Mouse (Mus musculus) NIH3T3 (cell line): ENCODE measurements around the gene Rap1gds1.

Experiments used
- DNase-seq: peaks from one replicate; pipeline ENCODE4 v3.0.0-alpha.2; 2012; ENCODE audit warnings: low read depth

Rap1gds1 gene

DNA sequence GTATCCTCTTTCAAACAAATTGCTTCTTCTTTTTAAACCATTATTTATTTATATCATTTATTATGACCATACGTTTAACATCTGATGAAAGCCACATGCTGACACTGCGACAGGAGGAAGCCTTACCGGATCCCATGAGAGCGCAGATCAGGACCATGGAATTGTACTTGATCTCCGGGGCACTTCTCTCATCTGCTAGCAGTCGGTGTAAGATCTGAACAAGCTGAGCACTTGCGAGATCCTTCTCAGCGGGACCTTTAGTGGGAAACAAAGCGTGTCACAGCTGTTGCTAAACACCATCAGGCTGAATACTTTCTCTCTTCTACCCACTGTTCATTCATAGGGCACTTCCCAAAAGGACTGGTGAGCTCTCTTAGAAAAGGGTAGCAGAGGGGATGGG lies 133.4 kb downstream of the Rap1gds1 start:
- DNase-seq: no peak

- DNase-seq: no peak
These were observed 137.8 kb downstream of the Rap1gds1 start for GRCm38 (mm10) chr3:138937241-138937640.

GRCm38 (mm10) chr3:138936780-138937179 lies 138.2 kb downstream of the Rap1gds1 start:
- DNase-seq: no peak

DNA sequence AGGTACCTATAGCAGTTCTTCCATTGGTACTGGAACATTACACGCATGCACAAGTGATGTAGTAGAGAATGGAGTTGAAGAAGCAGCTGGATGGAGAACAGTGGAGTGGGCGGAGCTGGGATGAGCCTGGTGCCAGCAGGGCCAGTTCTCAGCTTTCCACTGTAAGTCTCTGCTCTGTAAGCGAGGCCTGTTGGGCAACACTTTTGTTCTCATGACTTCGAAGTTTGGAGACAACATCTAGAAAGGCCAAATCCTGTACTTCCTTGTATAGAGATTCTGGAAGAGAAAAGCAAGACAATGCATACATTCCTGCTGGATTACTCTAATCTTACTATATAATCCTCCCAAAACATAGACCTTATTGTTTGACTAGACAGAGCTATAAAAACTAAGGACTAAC lies 147.6 kb downstream of the Rap1gds1 start:
- DNase-seq: no peak

- no peak for DNase-seq
These were observed 148.8 kb downstream of the Rap1gds1 start for GRCm38 (mm10) chr3:138926161-138926560.

GRCm38 (mm10) chr3:138918241-138918640 lies 156.8 kb downstream of the Rap1gds1 start:
- DNase-seq: no peak

GRCm38 (mm10) chr3:138917016-138917415 lies 158.0 kb downstream of the Rap1gds1 start:
- no peak for DNase-seq

GRCm38 (mm10) chr3:138916591-138916990 lies 158.4 kb downstream of the Rap1gds1 start:
- DNase-seq: no peak

GRCm38 (mm10) chr3:138914626-138915288 lies 160.2 kb downstream of the Rap1gds1 start:
- no peak for DNase-seq

DNA sequence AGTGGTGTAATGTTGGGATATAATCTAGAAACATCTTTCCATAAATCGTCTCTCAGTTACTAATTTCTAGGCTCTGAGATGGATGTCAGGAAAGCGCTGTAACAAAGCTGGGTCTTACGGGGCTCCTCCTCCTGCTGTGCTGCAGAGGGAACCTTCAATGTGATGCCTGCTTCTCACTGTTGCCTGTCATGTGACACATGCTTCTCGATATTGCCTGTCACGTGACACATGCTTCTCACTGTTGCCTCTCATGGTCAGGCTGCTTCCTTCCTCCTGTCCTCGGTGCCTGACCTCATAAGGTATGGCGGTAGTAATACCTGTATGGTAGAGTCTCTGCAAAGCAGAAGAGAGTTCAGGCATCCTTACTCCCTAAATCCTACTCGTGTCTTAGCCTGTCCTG lies 162.5 kb downstream of the Rap1gds1 start:
- no peak for DNase-seq

- no peak for DNase-seq
These were observed 165.7 kb downstream of the Rap1gds1 start for GRCm38 (mm10) chr3:138909313-138909712.

DNA sequence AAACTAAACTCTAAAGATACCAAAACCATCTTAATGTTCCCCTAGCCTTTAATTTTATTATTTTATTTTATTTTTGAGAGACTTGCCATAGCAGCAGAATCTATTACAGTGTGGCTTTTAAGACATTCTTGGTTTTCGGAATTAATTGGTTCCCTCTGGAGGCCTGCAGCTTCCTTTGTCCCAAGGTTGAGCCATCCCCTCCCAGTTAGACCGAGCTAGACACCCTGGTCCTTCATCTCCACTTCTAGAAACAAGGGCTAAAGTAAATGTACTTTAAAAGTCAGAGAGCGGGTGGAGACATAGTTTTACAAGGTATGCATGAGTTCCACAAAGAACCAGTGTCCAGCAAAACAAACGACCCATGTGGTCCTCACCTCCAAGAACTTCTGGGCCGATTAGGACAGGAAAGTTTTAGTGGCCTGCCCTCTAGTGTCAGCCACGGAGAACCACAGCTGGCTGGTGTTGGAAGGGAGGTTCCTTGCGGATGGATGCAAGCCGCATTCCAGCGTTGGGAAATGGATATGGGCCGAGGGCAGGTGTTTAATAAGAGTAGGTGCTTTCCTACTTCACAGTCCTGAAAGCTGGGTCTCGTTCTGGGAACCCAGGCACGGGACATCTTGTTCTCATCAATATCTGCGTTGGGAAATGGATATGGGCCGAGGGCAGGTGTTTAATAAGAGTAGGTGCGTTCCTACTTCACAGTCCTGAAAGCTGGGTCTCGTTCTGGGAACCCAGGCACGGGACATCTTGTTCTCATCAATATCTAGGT lies 168.7 kb downstream of the Rap1gds1 start:
- peak; percentile 90 for DNase-seq

GRCm38 (mm10) chr3:138905678-138906077 lies 169.3 kb downstream of the Rap1gds1 start:
- DNase-seq: peak; percentile 77

DNA sequence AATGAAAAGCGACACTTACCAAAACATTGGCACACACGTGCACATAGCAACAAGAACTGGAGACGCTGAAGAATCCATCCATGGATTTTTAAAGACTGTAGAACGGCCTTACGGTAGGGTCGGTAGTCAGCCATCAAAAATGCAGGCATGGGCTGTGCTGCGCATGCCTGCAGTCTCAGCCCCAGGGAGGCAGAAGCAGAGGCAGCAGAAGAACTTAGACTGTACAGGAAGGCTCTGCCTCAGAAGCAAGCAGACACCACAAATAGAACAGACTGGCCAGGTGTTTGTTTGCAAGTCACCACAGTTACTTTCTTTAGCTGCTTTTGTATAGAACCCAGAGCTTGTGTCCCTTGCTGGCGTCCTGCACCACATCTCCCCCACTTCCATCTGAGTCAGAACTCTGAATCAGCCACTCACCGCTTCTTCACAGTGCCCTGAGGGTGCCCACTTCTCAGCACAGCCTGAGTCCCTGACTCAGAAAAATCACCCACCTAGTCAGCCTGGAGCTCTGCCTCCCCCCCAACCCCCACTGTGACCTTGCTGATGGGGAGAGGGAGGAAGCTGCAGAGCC lies 174.3 kb downstream of the Rap1gds1 start:
- DNase-seq: peak; percentile 78

DNA sequence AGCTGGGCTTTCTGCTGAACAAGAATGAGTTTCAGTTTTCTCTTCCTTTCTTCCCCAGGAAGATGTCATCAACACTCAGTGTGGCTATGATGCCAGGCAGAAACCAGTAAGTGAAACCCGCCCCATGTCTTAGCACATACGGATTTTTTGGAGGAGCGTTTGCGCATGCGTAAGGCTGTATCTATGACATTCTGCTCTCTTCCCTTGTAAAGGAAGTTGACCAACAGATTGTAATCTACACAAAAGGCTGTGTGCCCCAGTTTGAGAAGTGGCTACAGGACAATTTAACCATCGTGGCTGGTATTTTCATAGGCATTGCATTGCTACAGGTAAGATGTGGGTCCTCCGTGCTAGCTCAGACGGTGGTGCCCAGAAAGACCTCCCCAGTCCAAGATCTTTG lies 176.9 kb downstream of the Rap1gds1 start:
- no peak for DNase-seq

DNA sequence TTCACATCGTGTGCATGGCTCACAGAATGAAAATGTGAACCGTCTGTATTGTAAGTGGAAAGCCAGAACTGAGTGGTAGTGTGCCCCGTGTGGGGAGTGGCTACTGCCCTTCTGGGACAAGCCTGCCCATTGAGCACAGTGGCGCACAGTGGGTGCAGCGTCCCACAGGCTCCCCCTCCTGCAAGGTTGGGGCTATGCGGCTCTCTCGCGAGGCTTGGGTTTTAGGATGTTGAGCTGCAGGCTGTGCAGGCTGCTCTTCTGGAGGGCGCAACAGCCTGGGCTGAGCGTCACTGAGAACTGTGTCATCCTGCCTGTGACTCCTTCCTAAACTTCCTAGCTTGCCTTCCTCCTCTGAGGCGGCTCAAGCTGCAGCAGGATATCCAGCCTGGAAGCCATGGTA lies 177.5 kb downstream of the Rap1gds1 start:
- no peak for DNase-seq

- no peak for DNase-seq
These were observed 181.5 kb downstream of the Rap1gds1 start for GRCm38 (mm10) chr3:138893520-138893919.

DNA sequence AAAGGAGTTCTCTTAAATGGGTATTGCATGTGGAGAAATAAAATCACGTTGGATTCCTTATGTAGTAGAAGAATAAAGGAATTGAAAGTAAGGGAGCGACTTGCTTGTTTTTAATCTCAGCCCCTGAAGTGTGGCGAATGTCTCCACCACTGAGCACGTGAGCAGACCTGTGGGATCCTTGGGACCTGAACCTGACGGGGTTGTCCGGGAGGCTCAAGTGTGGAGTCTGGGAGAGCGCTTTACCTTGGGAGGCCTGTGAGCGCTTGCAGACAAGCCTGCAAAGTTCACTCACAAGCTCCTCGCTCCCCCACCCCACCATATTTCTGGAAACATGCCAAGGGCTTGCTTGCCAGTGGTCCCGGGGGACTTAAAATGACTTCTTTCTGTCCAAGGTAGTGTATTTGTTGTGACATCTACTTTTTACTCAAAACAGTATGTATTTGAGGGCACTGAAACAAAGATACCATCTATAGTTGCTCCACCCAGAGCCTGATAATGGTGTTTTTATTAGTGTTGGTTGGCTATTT lies 185.2 kb downstream of the Rap1gds1 start:
- no peak for DNase-seq

DNA sequence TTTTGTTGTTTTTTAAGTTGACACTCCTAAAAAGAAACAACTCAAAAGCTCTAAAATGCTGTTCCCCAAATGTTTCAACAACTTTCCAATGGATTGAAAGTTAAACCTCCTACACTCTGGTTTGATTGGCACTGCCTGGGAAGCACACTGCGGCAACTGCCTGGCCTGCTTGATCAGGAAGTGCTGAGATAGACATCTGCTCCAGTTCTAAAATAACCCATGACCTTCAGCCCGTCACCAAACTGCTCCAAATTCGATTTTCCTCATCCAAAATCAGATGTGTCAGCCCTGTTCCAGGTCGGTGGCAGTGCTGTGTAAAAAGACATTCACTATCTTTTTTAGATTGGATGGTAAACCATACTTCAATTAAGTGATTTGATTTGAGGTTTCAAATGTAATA lies 185.8 kb downstream of the Rap1gds1 start:
- no peak for DNase-seq

DNA sequence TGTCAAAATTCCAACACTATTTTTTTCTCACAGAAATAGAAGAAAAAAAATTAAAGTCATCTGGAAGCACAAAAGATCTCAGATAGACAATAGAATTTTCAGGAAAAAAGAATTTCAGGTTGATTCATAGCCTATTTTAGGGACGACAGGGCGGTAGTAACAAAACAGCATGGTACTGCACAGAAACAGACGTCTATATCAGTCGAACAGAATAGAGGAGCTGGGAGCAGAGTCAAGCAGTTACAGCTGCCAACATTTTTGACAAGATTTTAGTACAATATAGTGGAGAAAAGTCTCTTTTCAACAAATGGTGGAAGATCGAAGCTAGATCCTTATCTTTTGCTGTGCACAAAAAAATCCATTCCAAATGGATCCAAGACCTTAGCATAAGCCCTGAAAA lies 188.9 kb downstream of the Rap1gds1 start:
- DNase-seq: no peak

DNA sequence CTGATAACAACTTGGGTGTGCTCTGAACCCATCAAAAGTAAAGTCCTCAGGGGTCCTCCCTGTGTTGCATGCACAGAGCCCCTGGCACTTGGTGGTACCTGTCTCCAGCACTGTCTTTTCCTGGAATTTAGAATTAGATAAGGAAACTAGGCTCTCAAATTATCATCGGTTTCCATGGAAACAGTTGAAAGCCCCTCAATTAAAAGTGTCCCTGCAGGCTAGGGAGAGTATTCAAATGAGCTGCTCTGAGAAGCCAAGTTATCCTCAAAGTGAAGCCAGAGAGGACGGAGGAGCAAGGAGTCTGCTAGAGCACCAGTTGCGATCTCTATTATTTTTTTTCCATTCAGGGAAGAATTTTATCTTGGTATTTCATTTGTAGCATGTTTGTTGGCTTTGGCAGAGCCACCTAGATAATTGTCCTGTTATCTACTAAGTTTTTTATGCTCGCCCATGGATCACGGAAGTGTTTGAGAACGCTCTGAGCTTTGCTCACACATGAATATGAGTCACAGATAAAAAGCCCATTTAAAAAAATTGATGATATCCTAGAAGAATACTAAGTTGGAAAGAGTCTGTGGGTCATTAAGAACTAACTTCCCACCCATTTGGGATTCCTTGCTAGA lies 193.2 kb downstream of the Rap1gds1 start:
- no peak for DNase-seq

GRCm38 (mm10) chr3:138880999-138881724 lies 193.8 kb downstream of the Rap1gds1 start:
- no peak for DNase-seq
